Mouse (Mus musculus) macrophage (primary cell): ENCODE measurements around the gene Ankrd10. TPM values are rescaled to one million over a fixed set of nuclear protein-coding genes. Genes with fewer than 3 reads are reported as not detected.

Experiments
- polyA plus RNA-seq: library from polyadenylated mRNA; stranded (reverse); fragments of 250-400 nt; gene quantifications from 3 replicates; pipeline ENCODE4 v1.2.4, GENCODE M21; 2018; ENCODE audit warnings: inconsistent platforms

Gene Ankrd10
- polyA plus RNA-seq, 1 experiment from 2014 or later = 4.2 TPM

Other genes starting within 250 kb of the Ankrd10 start
- 31.9 to 52.1 TPM (median 35.7 TPM) in 3 replicates for gene Rab20, start 157.0 kb downstream of the Ankrd10 start, polyA plus RNA-seq
- gene Naxd, start 138.3 kb downstream of the Ankrd10 start, polyA plus RNA-seq = 30.7 to 40.1 TPM (median 32.9 TPM) in 3 replicates
- 9.9 to 20.4 TPM (median 18.1 TPM) in 3 replicates for gene Cars2, start 85.0 kb downstream of the Ankrd10 start, polyA plus RNA-seq
- 20.1 to 29.4 TPM (median 21.5 TPM) in 3 replicates for gene Ing1, start 80.2 kb downstream of the Ankrd10 start, polyA plus RNA-seq
- gene 1700016D06Rik, start 65.3 kb upstream of the Ankrd10 start, polyA plus RNA-seq = not detected in 3 replicates
- gene Arhgef7, start 92.0 kb upstream of the Ankrd10 start, polyA plus RNA-seq = 45.4 to 121 TPM (median 50.2 TPM) in 3 replicates
- gene Tex29, start 204.7 kb upstream of the Ankrd10 start, polyA plus RNA-seq = not detected in 3 replicates